Mouse (Mus musculus): ENCODE data around the gene Foxe1.

Gene Foxe1

DNA sequence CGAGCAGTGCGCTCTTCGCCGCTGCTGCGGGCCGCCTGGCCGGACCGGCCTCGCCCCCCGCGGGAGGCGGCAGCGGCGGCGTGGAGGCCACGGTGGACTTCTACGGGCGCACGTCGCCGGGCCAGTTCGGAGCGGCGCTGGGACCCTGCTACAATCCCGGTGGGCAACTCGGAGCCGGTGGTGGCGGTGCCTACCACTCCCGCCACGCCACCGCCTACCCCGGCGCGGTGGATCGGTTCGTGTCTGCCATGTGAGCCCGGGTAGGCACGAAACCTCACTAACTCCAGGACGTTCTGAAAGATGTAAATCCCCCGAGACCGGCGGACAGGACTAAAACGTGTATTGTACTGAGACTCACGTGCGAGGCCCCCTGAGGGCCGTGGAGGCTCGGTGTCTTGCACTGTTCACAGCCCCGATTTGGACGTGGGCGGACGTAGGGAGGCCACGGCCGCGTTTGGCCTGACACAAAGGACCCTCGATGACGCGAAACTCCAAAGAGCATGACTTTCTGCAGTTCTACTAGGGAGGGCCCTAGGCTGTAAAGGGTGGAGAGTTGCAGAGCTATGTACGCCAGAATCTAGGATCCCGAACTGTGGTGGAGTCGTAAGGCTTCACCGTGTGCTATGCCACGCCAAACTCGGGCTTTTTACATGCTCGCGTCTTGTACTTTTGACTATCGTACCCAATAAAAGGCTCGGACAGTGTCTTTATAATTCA is 1.8 kb downstream of the Foxe1 start:
- in situ Hi-C loops (cut with MboI; ENCODE audit: low pct_unique_long_range_greater_than_20kb in 1 of 2, low sequenced_read_pairs in 2 of 2, unreplicated experiment in 1 of 2): loop anchor here in 1 of 2 experiments (25.0 kb wide), 1 partner anchor 1633 kb away; the partner anchor contains the start of gene Pax5

DNA sequence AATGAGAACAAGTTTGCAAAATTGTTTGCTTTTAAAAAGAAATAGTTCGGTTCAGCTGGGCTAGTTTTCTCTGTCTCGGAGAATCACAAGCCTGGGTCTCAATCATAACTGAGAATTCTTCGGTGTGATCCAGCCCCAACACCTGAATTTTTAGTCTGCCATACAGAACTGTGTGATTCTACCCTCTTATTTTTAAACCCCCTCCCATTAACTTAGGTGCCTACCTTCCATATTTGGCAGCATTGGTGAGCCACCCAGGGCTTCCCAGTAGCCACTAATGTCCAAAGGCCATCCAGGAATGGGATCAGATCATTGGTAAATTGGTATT is 2.3 kb downstream of the Foxe1 start:
- in situ Hi-C loops (cut with MboI; ENCODE audit: low pct_unique_long_range_greater_than_20kb in 1 of 2, low sequenced_read_pairs in 2 of 2, unreplicated experiment in 1 of 2): loop anchor here in 1 of 2 experiments (25.0 kb wide), 1 partner anchor 1633 kb away; the partner anchor contains the start of gene Pax5

DNA sequence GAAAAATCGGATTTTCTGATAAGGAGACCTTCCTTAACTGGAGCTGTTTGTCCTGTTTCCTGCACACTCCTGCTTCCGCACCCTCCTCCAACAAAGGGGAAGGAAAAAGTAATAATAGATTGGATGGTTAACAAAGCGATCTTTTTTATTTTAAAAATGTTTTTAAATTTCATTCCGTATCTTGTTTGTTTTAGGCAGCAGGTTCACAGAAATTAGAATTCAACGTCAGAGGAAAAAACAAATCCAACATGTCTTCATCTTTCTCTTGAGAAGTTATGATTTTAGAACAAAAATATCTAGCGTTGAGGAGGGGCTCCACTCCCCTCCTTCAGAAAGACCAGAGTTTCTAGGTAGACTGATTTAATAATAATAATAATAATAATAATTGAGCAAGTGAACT is 2.8 kb downstream of the Foxe1 start:
- in situ Hi-C loops (cut with MboI; ENCODE audit: low pct_unique_long_range_greater_than_20kb in 1 of 2, low sequenced_read_pairs in 2 of 2, unreplicated experiment in 1 of 2): loop anchor here in 1 of 2 experiments (25.0 kb wide), 1 partner anchor 1634 kb away; the partner anchor contains the start of gene Pax5

DNA sequence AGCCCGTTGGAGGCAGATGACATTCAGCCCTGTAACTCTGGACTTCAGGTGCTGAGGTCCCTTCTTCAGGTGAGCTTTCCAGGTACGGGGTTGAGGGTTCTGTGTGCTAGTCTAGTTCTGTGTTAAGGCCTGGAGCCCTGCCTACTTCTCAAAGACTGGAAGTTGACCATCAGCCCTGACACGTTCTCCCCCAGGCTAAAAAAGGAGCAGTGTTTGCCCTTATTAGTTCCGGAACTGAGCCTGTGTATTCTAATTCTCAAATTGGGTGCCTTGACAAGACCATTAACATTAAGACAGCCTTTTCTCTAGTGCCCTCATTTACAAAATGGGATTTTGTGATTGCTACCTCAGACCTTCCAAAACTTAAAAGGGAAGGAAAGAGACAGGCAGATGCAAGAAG is 3.7 kb downstream of the Foxe1 start:
- in situ Hi-C loops (cut with MboI; ENCODE audit: low pct_unique_long_range_greater_than_20kb in 1 of 2, low sequenced_read_pairs in 2 of 2, unreplicated experiment in 1 of 2): loop anchor here in 1 of 2 experiments (25.0 kb wide), 1 partner anchor 1635 kb away; the partner anchor contains the start of gene Pax5

DNA sequence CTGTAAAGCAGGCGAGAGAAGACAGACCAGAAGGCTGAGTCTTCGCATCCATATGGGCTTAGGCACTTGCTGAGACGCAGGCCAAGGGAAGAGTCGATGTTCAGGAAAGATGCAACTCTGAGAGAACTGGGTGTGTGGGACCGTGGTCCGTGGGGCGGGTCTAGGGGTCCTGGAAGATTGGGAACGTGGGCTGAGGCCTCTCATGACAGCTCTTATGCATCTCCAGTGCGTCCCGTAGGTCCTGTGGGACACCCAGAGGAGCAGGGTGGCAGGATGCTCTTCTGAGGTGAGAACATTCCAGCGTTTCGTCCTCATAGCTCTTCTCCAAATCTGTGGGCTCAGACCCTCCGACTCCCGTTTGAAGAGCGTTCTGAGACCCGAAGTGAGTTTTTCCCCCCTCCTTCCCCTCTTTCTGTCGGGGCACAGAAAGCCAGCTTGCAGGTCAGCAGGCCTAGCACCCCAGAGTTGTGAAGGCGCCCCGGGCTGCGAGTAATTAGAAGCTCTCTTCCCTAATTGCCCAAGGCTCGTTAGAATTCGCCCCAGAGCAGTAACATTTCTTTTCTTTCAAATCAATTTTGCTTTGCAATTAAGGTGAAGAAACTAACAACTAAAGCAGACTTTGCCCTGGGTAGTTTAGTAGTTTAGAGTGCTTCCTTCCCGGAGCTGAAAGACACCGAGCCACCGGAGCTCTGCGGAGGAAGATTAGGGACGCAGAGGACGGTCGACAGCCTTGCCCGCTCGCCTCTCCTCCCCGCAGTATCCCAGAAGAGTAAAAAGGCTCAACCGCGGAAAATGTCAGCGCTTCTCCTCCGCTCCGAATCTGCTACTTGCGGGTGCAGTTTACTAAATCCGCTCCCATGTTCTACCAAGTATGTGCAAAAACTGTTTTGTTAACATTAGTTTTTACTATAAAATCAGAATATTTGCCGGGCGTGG is 4.4 kb downstream of the Foxe1 start:
- in situ Hi-C loops (cut with MboI; ENCODE audit: low pct_unique_long_range_greater_than_20kb in 1 of 2, low sequenced_read_pairs in 2 of 2, unreplicated experiment in 1 of 2): loop anchor here in 1 of 2 experiments (25.0 kb wide), 1 partner anchor 1636 kb away; the partner anchor contains the start of gene Pax5

DNA sequence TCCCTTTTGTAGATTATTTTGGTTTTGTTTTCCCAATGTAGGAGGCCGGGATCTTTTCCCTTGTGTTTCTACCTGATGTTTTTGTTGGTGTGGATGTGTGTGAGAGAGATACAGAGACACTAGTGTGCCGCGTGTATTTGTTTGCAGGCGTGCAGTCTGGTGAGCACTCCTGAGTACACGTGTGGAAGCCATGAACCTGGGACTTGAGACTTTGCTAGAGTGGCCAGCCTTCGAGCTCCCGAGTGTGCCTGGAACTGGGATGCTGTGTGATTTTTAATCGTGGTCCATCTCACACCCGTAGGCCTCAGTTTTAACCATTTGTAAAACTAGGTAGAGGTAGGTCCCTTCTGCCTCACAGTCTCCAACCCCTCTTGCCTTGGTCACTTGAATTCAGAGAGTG is 5.5 kb downstream of the Foxe1 start:
- in situ Hi-C loops (cut with MboI; ENCODE audit: low pct_unique_long_range_greater_than_20kb in 1 of 2, low sequenced_read_pairs in 2 of 2, unreplicated experiment in 1 of 2): loop anchor here in 1 of 2 experiments (25.0 kb wide), 1 partner anchor 1637 kb away; the partner anchor contains the start of gene Pax5

DNA sequence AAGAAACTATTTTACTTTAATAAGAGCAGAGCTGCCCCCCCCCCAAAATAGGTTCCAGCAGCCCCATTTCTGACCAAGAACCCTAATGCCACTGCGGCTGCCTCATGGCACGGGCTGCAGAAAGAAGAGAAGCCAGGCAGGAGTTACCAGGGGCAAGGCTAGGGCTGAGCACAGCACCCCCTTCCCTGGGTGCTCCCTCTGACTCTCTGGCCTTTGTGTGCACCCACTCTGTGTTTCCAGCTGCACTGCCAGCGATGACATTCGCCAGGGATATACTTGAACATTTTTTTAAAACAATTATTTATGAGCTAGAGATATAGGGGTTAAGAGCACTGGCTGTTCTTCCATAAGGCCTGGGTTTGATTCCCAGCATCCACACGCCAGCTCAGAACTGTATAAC is 6.1 kb downstream of the Foxe1 start:
- in situ Hi-C loops (cut with MboI; ENCODE audit: low pct_unique_long_range_greater_than_20kb in 1 of 2, low sequenced_read_pairs in 2 of 2, unreplicated experiment in 1 of 2): loop anchor here in 1 of 2 experiments (25.0 kb wide), 1 partner anchor 1637 kb away; the partner anchor contains the start of gene Pax5

DNA sequence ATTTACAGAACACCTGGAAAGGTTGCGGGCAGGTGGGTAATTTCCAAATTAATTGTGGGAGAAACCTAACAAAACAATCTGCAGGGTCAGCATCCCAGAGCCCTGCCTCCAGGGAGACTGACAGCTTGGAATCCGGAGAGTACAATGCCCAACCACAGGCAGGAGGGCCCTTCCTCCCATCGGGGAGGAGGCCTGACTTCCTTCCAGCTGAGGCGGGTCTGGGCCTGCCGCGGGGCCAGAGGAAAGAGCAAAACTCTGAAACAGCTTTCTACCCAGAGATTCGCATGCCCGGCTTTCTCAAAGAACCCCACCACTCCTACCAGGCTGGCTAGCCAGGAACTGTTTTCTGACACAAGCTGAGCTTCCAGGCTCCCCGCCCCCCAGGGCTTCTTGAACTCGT is 9.6 kb downstream of the Foxe1 start:
- in situ Hi-C loops (cut with MboI; ENCODE audit: low pct_unique_long_range_greater_than_20kb in 1 of 2, low sequenced_read_pairs in 2 of 2, unreplicated experiment in 1 of 2): no loop called here

DNA sequence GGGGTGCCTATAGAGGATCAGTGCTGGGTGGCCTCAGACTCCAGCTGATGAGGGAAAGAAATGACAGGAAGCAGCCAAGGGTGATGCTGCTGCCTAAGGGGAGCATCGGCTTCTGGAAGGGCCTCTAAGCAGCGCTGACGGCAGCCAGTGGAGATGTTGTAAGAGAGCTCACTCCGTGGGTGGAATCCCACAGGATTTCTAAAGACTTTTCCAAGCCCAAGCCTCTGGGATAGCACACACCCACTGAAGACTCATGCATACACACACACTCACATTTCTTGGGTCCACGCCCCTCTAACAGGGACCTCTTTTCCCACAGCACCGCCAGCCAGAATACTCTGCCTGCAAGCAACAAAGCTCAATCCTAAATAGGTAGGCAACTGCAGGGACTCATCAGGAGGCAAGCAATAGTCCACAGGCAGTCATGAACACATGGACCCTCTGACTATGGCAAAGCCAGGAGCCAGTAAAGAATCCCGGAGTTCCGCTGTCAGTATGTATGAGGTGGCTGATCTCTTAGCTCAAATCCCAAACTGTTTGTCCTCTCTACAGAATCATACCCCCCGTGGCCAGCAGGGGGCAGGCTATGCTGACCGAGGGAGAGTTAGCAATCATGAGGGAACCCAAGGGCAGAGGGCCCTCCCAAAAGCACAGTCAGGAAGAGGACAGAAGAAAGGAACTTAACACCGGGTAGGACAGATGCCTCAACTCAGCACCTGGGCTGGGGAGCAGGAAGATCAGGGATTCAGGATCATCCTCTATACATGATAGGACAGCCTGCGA is 13.1 kb downstream of the Foxe1 start:
- in situ Hi-C loops (cut with MboI; ENCODE audit: low pct_unique_long_range_greater_than_20kb in 1 of 2, low sequenced_read_pairs in 2 of 2, unreplicated experiment in 1 of 2): no loop called here

DNA sequence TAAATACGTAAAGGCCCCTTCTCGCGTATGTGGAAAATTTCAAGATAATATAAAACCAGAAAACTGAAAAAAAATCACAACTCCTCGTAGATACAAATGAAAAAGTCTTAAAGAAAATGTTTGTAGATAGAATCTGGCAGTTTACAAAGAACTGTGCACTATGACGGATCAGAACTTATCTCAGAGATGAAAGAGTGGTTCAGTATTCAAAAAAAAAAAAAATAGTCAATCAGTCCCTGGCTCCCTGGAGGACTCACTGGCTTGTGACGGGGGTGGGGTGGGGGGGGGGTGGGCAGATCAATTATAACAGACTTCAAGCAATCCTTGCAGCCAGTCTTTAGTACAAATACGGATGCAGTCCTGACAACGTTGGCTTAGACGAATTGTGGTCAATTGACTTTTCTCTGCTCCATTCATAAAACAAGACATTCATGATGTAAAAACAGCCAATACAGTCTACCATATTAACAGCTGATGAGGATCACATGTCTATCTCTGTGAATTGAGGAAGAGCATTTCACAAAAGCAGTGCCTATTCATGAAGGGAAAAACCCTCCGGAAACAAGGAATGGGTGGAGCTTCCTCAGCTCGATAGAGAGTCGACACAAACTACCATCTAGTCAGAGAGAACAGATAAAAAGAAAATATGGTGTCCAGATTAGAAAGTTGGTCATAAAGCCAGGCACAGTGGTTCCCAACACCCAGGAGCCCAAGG is 16.3 kb downstream of the Foxe1 start:
- in situ Hi-C loops (cut with MboI; ENCODE audit: low pct_unique_long_range_greater_than_20kb in 1 of 2, low sequenced_read_pairs in 2 of 2, unreplicated experiment in 1 of 2): loop anchor here (10.0 kb wide), 2 partner anchors 145 to 165 kb away; partner anchors contain the start of gene Xpa (in 1 of the 2)

DNA sequence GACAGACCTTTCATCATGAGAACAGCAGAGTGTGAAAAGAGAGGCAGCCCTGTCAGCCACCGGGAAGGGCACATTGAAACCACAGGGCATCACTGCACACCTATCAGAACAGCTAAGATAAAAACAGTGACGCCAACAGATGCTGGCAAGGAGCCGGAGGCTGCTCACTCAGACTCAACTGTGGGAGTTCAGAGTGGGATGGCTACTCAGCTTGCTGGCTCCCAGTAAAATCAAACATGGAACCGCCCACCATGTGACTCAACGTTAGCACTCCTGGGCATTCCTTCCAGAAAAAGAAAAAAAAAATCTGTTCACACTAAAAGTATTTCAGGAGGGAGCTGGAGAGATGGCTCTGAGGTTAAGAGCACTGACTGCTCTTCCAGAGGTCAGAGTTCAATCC is 17.8 kb downstream of the Foxe1 start:
- in situ Hi-C loops (cut with MboI; ENCODE audit: low pct_unique_long_range_greater_than_20kb in 1 of 2, low sequenced_read_pairs in 2 of 2, unreplicated experiment in 1 of 2): loop anchor here (10.0 kb wide), 2 partner anchors 146 to 166 kb away; partner anchors contain the start of gene Xpa (in 1 of the 2)

DNA sequence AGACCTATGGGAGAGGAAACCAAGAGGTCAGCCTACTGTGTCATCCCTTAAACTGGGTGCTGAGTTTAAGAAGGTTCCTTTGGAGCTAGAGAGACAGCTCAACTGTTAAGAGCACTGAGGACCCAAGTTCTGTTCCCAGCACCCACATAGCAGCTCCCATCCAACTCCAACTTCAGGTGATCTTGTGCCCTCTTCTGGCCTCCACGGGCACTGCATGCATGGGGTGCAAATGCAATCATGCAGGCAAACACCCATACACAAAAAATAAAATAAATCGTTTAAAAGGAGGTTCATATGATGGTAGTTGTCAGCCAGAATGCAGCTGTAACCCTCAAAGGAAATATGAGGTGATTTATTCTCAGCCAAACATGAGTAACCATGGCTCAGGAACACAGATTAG is 21.0 kb downstream of the Foxe1 start:
- in situ Hi-C loops (cut with MboI; ENCODE audit: low pct_unique_long_range_greater_than_20kb in 1 of 2, low sequenced_read_pairs in 2 of 2, unreplicated experiment in 1 of 2): loop anchor here (10.0 kb wide), 2 partner anchors 150 to 170 kb away; partner anchors contain the start of gene Xpa (in 1 of the 2)

DNA sequence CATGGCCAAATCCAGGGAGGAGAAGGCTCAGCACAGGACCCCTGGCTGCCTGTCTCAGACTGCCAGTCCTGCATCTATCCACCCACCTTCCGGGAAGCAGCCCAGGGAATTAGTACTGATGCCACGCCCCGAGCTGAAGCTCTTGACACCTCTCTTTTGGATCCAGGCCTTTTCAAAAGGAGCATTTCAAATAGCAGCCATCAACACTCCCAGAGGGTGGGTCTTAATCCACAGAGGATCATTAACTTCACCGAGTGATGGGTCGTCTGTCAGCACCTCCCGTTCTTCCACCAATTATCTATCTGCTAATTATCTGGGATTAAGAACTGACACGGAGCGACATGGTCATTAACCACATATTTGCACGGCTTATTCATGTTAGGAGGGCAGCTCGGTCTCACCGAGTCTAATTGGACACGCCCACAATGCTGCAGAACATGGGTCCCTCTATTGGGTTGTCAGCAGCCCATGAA is 24.1 kb downstream of the Foxe1 start:
- in situ Hi-C loops (cut with MboI; ENCODE audit: low pct_unique_long_range_greater_than_20kb in 1 of 2, low sequenced_read_pairs in 2 of 2, unreplicated experiment in 1 of 2): loop anchor here (10.0 kb wide), 2 partner anchors 153 to 173 kb away; partner anchors contain the start of gene Xpa (in 1 of the 2)

DNA sequence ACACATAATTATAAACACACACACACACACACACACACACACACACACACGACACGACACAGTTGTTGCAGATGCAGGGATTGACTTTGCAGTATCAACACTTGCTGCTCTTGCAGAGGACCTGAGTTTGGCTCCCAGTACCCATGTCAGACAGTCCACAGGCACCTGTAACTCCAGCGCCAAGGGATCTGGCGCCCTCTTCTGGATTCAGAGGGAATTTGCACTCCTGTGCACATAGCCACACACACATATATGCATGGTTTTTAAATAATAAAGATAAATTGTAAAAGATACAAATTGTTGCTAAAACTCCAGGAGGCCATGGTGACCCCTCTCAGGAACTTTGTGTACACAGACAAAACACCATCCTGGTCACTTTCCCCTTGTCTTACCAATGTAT is 25.7 kb downstream of the Foxe1 start:
- in situ Hi-C loops (cut with MboI; ENCODE audit: low pct_unique_long_range_greater_than_20kb in 1 of 2, low sequenced_read_pairs in 2 of 2, unreplicated experiment in 1 of 2): loop anchor here (10.0 kb wide), 2 partner anchors 154 to 174 kb away; partner anchors contain the start of gene Xpa (in 1 of the 2)

DNA sequence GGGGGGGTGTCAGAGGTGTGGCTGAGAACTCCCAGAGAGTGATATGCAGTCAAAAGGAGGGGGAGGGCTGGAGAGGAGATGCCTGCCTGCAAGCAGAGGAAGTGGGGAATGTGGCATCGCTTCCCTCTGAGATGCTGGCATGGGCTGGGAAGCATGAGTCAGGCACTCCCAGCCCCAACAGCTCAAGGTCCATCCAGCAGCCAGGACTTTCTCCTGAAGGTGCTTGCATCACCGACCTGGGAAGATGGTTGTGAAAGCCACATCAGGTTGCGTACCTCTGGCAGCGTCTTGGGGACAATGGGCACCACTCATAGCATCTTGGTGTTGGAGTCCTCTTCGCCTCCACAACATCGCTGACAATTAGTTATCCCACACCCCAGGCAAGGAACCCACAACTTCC is 27.0 kb downstream of the Foxe1 start:
- in situ Hi-C loops (cut with MboI; ENCODE audit: low pct_unique_long_range_greater_than_20kb in 1 of 2, low sequenced_read_pairs in 2 of 2, unreplicated experiment in 1 of 2): no loop called here

DNA sequence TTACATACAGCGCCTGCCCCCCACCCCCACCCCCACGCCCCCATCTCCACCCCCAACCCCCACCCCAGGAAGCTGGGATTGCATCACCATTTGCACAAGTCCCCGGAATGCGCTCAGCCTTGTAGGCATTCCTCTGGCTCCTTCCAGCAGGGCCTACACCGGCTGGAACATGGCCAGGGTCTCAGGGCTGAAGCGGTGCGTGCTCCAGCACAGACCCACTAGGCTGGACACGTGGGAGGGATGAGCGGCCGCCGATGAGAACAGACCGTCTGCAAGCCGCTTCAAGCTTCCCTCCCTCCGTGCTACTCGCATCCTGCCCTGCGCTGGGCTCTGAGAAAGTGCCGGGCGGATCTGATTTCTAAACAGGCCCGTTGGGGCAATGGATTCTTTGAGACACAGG is 27.6 kb downstream of the Foxe1 start:
- in situ Hi-C loops (cut with MboI; ENCODE audit: low pct_unique_long_range_greater_than_20kb in 1 of 2, low sequenced_read_pairs in 2 of 2, unreplicated experiment in 1 of 2): no loop called here

DNA sequence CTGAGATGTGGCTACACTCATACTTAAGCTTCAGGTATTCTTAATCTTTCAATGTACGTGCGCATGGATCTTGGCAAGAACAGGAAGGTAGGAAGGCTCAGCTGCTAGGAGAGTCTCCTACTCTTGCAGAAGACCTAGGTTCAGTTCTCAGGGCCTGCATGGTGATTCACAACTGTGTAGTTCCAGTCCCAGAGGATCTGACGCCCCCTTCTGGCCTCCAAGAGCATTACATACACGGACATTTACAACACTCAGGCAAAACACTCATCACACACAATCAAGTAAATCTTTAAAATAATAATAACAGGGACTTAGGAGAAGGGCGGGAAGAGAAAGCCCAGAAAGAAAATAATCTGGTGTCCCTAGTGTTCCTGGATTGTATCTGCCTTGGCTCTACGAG is 31.0 kb downstream of the Foxe1 start:
- in situ Hi-C loops (cut with MboI; ENCODE audit: low pct_unique_long_range_greater_than_20kb in 1 of 2, low sequenced_read_pairs in 2 of 2, unreplicated experiment in 1 of 2): no loop called here
